Mouse (Mus musculus): ENCODE results near the gene Eloa.

- TF ChIP-seq CTCF (IDR thresholded peaks at IDR 0.05; ENCODE audit: extremely low read depth, insufficient read depth, low read length), result no peak
- TF ChIP-seq POLR2A (IDR thresholded peaks at IDR 0.05; ENCODE audit: extremely low read depth, insufficient read depth, low read length), result no peak
Observed at GRCm38 (mm10) chr4:136057916-136058315, 36.4 kb upstream of the Eloa start.
